Mouse (Mus musculus) liver, embryonic 16.5 days (tissue): ENCODE results near the gene Plekhh2. TPM values are rescaled to one million over a fixed set of nuclear protein-coding genes. Genes with fewer than 3 reads are reported as not detected.

Experiments used
- ATAC-seq: fragments of 200-750 bp; cut with Nextera tagmentation; 2 replicates; pipeline ENCODE4 v1.8.0; 2017; ENCODE audit warnings: low read depth, mild to moderate bottlenecking, moderate number of reproducible peaks, moderate library complexity
- H3K27ac ChIP-seq: fragments of 300-500 bp; sonication (generic); 2 replicates; pipeline ENCODE4 v1.5.1; 2014; ENCODE audit warnings: mild to moderate bottlenecking, low read length
- H3K27me3 ChIP-seq: fragments of 300-500 bp; sonication (generic); 2 replicates; pipeline ENCODE4 v1.6.1; 2014; ENCODE audit warnings: low read depth, low read length, mixed read lengths; ENCODE audit not compliant: control insufficient read depth, insufficient read depth
- H3K36me3 ChIP-seq: fragments of 300-500 bp; sonication (generic); 2 replicates; pipeline ENCODE4 v1.6.1; 2014; ENCODE audit warnings: mild to moderate bottlenecking; ENCODE audit not compliant: control insufficient read depth, insufficient read depth
- H3K4me1 ChIP-seq: fragments of 300-500 bp; sonication (generic); 2 replicates; pipeline ENCODE4 v1.6.1; 2014; ENCODE audit warnings: low read depth, low read length, mixed read lengths; ENCODE audit not compliant: control insufficient read depth
- H3K4me2 ChIP-seq: fragments of 300-500 bp; sonication (generic); 2 replicates; pipeline ENCODE4 v1.6.1; 2014; ENCODE audit warnings: low read depth, low read length, mixed read lengths
- H3K4me3 ChIP-seq: fragments of 300-500 bp; sonication (generic); 2 replicates; pipeline ENCODE4 v1.5.1; 2014; ENCODE audit warnings: low read depth, mild to moderate bottlenecking, low read length
- H3K9ac ChIP-seq: fragments of 300-500 bp; sonication (generic); 2 replicates; pipeline ENCODE4 v1.6.1; 2014; ENCODE audit warnings: low read depth, low read length
- H3K9me3 ChIP-seq: fragments of 300-500 bp; sonication (generic); replicated peaks from 2 replicates; pipeline ENCODE4 v1.6.1; 2016; ENCODE audit warnings: low read length; ENCODE audit not compliant: control insufficient read depth
- WGBS: fragments of 180-500 bp; shearing (Covaris S2); extraction: QIAGEN DNeasy Blood & Tissue Kit; methylation state at CpG from one replicate; pipeline ENCODE4 v1.1.7; 2014; ENCODE audit not compliant: insufficient replicate concordance; 5-methylcytosine and 5-hydroxymethylcytosine counted together
- polyA plus RNA-seq: library from polyadenylated mRNA; unstranded; fragments of >200 nt; fragmentation: Nextera tagmentation; extraction: Ambion mirVana; gene quantifications from 2 replicates; pipeline ENCODE4 v1.2.1, GENCODE M21; 2015

The Plekhh2 gene
- polyA plus RNA-seq, 1 experiment from 2014 or later = 0.46 TPM

DNA sequence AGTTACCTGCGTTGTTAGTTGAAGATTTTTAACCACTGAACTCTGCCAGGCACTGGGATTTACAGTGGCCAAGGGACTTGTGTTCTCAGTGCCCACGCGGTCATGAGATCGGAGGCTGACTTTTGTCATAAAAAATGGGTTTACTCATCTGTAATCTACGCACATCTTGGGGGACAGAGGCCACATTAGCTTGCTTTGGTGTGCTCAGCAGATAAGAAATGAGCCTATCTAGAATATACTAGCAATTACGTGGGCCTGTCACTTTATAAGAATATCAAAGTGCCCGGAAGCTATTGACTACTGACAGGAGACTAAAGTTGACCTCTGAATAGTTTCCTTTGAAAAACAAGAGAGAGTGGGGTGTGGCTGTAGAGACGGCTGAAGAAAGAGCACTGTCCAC lies 147.3 kb downstream of the Plekhh2 start:
- no peak for ATAC-seq
- H3K27ac ChIP-seq = no peak overlapping the region
- H3K4me1 ChIP-seq = no peaks in the 10 kb centered on the region
- no peak overlapping the region for H3K4me3 ChIP-seq
- no peaks in the 10 kb centered on the region for H3K36me3 ChIP-seq
- no peaks in the 10 kb centered on the region for H3K27me3 ChIP-seq
- no peak overlapping the region for H3K9ac ChIP-seq
- 66% methylated on average over 8 of the region's 8 CpGs for WGBS
- no peak overlapping the region for H3K4me2 ChIP-seq
- H3K9me3 ChIP-seq = no peaks in the 10 kb centered on the region

- H3K4me1 ChIP-seq = no peaks in the 10 kb centered on the region
- H3K27me3 ChIP-seq = no peaks in the 10 kb centered on the region
- no peaks in the 10 kb centered on the region for H3K9me3 ChIP-seq
- H3K4me3 ChIP-seq = no peak overlapping the region
- H3K27ac ChIP-seq = no peak overlapping the region
- no peak overlapping the region for H3K4me2 ChIP-seq
- ATAC-seq = no peak
- no peaks in the 10 kb centered on the region for H3K36me3 ChIP-seq
- 59% methylated on average over 10 of the region's 10 CpGs for WGBS
- H3K9ac ChIP-seq = no peak overlapping the region
These were observed 153.4 kb downstream of the Plekhh2 start for GRCm38 (mm10) chr17:84665053-84665452.

GRCm38 (mm10) chr17:84665691-84666090 lies 154.0 kb downstream of the Plekhh2 start:
- Histone ChIP-seq H3K4me1 (no peaks in the 10 kb centered on the region), H3K9ac (no peak overlapping the region), H3K36me3 (no peaks in the 10 kb centered on the region), H3K27ac (no peak overlapping the region), H3K4me3 (no peak overlapping the region), H3K4me2 (no peak overlapping the region), H3K27me3 (no peaks in the 10 kb centered on the region), H3K9me3 (no peaks in the 10 kb centered on the region)
- 24% methylated on average over 9 of the region's 9 CpGs for WGBS
- ATAC-seq = no peak

DNA sequence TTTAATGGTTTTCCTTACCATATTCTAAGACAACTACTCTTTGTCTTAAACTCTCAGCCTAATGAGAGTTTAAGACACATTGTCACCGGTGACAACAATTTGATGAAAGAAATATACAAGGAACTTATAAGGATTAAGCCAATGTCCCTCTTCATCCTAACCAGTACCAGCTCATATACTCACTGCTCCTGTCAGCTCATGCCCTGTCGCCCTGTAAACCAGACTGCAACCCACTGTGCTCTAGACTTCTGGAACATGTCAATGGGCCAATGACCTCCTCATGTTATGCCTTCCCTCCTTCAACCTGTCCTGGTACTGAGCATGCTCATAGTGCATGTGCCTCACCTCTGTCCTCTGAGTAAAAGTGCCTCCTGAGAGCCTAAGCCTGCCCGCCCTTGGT lies 156.2 kb downstream of the Plekhh2 start:
- no peak overlapping the region for H3K27ac ChIP-seq

More for the DNA sequence above, 156.2 kb downstream of the Plekhh2 start:
- Histone ChIP-seq H3K4me1 (no peaks in the 10 kb centered on the region), H3K9ac (no peak overlapping the region), H3K4me2 (no peak overlapping the region), H3K9me3 (no peaks in the 10 kb centered on the region), H3K27me3 (no peaks in the 10 kb centered on the region), H3K36me3 (no peaks in the 10 kb centered on the region), H3K4me3 (no peak overlapping the region)
- 78% methylated on average over 3 of the region's 3 CpGs for WGBS
- ATAC-seq = no peak

Other genes starting within 250 kb of the Plekhh2 start
- 2.0 and 2.2 TPM in 2 replicates for gene Thada, start 45.7 kb upstream of the Plekhh2 start, polyA plus RNA-seq
- 1.7 and 2.5 TPM in 2 replicates for gene Dync2li1, start 114.6 kb downstream of the Plekhh2 start, polyA plus RNA-seq
- gene Abcg8, start 164.4 kb downstream of the Plekhh2 start, polyA plus RNA-seq = 0.55 and 0.58 TPM in 2 replicates
- 0.48 and 0.63 TPM in 2 replicates for gene Abcg5, start 171.1 kb downstream of the Plekhh2 start, polyA plus RNA-seq